In genomic region chrX:7733571-7734156, GRCm38 (mm10) we compare ENCODE assay signal across 8 mouse cellular contexts. TPM values are rescaled to one million over a fixed set of nuclear protein-coding genes. Genes with fewer than 3 reads are reported as not detected.
DNase-seq lines count a peak whose midpoint lies in the region; ATAC-seq and TF ChIP-seq lines count a peak whose summit lies in the region.

No protein-coding gene starts in this region.

- TF ChIP-seq CTCF in liver, adult 2 months (IDR thresholded peaks at IDR 0.05; ENCODE audit: low read depth, low read length), result peak; percentile 61

- 25% methylated on average over 18 of the region's 26 CpGs for WGBS in midbrain, embryonic 11.5 days
- 40% methylated on average over 26 of the region's 26 CpGs for WGBS in midbrain, embryonic 15.5 days
- 60% methylated on average over 25 of the region's 26 CpGs for WGBS in liver, adult 2 months

- peak; percentile 49; the same call in 1 of the 2 replicates for ATAC-seq in midbrain, embryonic 11.5 days (ENCODE audit: low FRiP score)
- no peak for ATAC-seq in midbrain, embryonic 15.5 days (replicated peaks)

- TF ChIP-seq POLR2A in liver, adult 2 months (IDR thresholded peaks at IDR 0.05; ENCODE audit: extremely low read depth, insufficient read depth, low read length), result no peak

- H3K9me3 ChIP-seq in midbrain, embryonic 11.5 days (ENCODE audit: control insufficient read depth, low read length), result no peaks in the 10 kb centered on the region
- no peaks in the 10 kb centered on the region for H3K9me3 ChIP-seq in midbrain, embryonic 15.5 days

- intact Hi-C loops in gastrocnemius, postnatal 36 days (cut with DNase I), result no loop called here

- H3K27ac ChIP-seq in midbrain, embryonic 11.5 days (ENCODE audit: low read depth, low read length), result no peak overlapping the region
- no peak overlapping the region for H3K27ac ChIP-seq in midbrain, embryonic 15.5 days
- H3K27ac ChIP-seq in liver, adult 2 months (replicated peaks; ENCODE audit: insufficient read depth, low read depth, low read length), result no peak overlapping the region

- no peak overlapping the region for H3K4me3 ChIP-seq in midbrain, embryonic 11.5 days (ENCODE audit: low read depth, low read length)
- H3K4me3 ChIP-seq in midbrain, embryonic 15.5 days, result no peak overlapping the region
- no peak overlapping the region for H3K4me3 ChIP-seq in liver, adult 2 months (ENCODE audit: insufficient read depth, low read depth, low read length)

- DNase-seq in midbrain, embryonic 11.5 days (ENCODE audit: low spot score, missing footprints), result peak; percentile 95
- DNase-seq in c-Kit-positive CD71-positive TER-119-negative erythroid progenitor cells, embryonic 14.5 days (ENCODE audit: low read depth), result peak; percentile 55
- DNase-seq in gastrocnemius, postnatal 36 days, result peak; percentile 58 to 67
- peak; percentile 37 for DNase-seq in kidney, adult 11 months
- DNase-seq in liver, adult 2 months (ENCODE audit: extremely low read depth, low read depth, low spot score), result no peak
- peak; percentile 59 to 79 for DNase-seq in natural killer cell, adult 2 months (ENCODE audit: low spot score in 2 of 2)
- DNase-seq in thymus, postnatal 36 days, result peak; percentile 79 to 82

- H3K4me2 ChIP-seq in midbrain, embryonic 11.5 days, result no peak overlapping the region
- H3K4me2 ChIP-seq in midbrain, embryonic 15.5 days, result no peak overlapping the region

- no peaks in the 10 kb centered on the region for H3K36me3 ChIP-seq in midbrain, embryonic 11.5 days (ENCODE audit: control insufficient read depth, insufficient read depth, low read length)
- H3K36me3 ChIP-seq in midbrain, embryonic 15.5 days (replicated peaks), result no peaks in the 10 kb centered on the region
- H3K36me3 ChIP-seq in liver, adult 2 months (ENCODE audit: control insufficient read depth, insufficient read depth, low read length), result no peaks in the 10 kb centered on the region

- H3K4me1 ChIP-seq in midbrain, embryonic 11.5 days (ENCODE audit: control insufficient read depth, insufficient read depth, low read length), result no peaks in the 10 kb centered on the region; the same call in 1 of the 2 replicates
- H3K4me1 ChIP-seq in midbrain, embryonic 15.5 days, result peaks cover 11% of the 10 kb centered on the region
- H3K4me1 ChIP-seq in liver, adult 2 months (ENCODE audit: control insufficient read depth, insufficient read depth, low read length), result no peaks in the 10 kb centered on the region; the same call in 1 of the 2 replicates

- H3K9ac ChIP-seq in midbrain, embryonic 11.5 days (ENCODE audit: low read length), result no peak overlapping the region; the same call in 1 of the 2 replicates
- no peak overlapping the region for H3K9ac ChIP-seq in midbrain, embryonic 15.5 days
- H3K9ac ChIP-seq in liver, adult 2 months (ENCODE audit: low read depth, low read length), result no peak overlapping the region

- H3K27me3 ChIP-seq in midbrain, embryonic 11.5 days (ENCODE audit: control insufficient read depth, insufficient read depth, low read length), result no peaks in the 10 kb centered on the region
- H3K27me3 ChIP-seq in midbrain, embryonic 15.5 days (replicated peaks), result no peaks in the 10 kb centered on the region
- H3K27me3 ChIP-seq in liver, adult 2 months (ENCODE audit: control insufficient read depth, insufficient read depth, low read length), result no peaks in the 10 kb centered on the region

- H3K79me2 ChIP-seq in liver, adult 2 months (ENCODE audit: control insufficient read depth, insufficient read depth, low read length), result no peaks in the 10 kb centered on the region

RNA-seq across cellular contexts. Expression of gene Praf2, which starts 5.4 kb away (rescaled TPM):
- polyA plus RNA-seq in midbrain, embryonic 11.5 days (2014; fragmentation: Nextera tagmentation; extraction: Ambion mirVana), result 97.5 and 106 TPM in 2 replicates
- polyA plus RNA-seq in midbrain, embryonic 15.5 days (2015; fragmentation: Nextera tagmentation; extraction: Ambion mirVana), result 132 and 133 TPM in 2 replicates
- 1 to 10 TPM; 3.8 to 4.9 TPM for total RNA-seq in gastrocnemius, postnatal 36 days (2021)
- total RNA-seq in liver, adult 2 months (2014; rRNA removed), result 1.1 and 2.8 TPM in 2 replicates
- polyA plus RNA-seq in liver, adult 2 months (2012; rRNA removed), result 7.7 and 13.9 TPM in 2 replicates

RNA-seq across cellular contexts. Expression of gene Gm45208, which starts 11.6 kb away (rescaled TPM):
- polyA plus RNA-seq in midbrain, embryonic 11.5 days (2014; fragmentation: Nextera tagmentation; extraction: Ambion mirVana), result 0.22 TPM in 1 of 2 replicates, not detected in the other
- polyA plus RNA-seq in midbrain, embryonic 15.5 days (2015; fragmentation: Nextera tagmentation; extraction: Ambion mirVana), result 0.85 and 1.3 TPM in 2 replicates
- total RNA-seq in gastrocnemius, postnatal 36 days (2021), result not detected
- 1.0 TPM in 1 of 2 replicates, not detected in the other for total RNA-seq in liver, adult 2 months (2014; rRNA removed)
- polyA plus RNA-seq in liver, adult 2 months (2012; rRNA removed), result 1.5 and 1.9 TPM in 2 replicates

RNA-seq across cellular contexts. Expression of gene Ccdc120, which starts 17.0 kb away (rescaled TPM):
- polyA plus RNA-seq in midbrain, embryonic 11.5 days (2014; fragmentation: Nextera tagmentation; extraction: Ambion mirVana), result 15.8 and 24.1 TPM in 2 replicates
- polyA plus RNA-seq in midbrain, embryonic 15.5 days (2015; fragmentation: Nextera tagmentation; extraction: Ambion mirVana), result 78.4 and 85.2 TPM in 2 replicates
- 1 to 10 TPM in 1 of 2 experiments, under 1 TPM in 1; 0.81 to 1.2 TPM for total RNA-seq in gastrocnemius, postnatal 36 days (2021)
- 0.34 and 0.37 TPM in 2 replicates for total RNA-seq in liver, adult 2 months (2014; rRNA removed)
- polyA plus RNA-seq in liver, adult 2 months (2012; rRNA removed), result 1.00 and 1.1 TPM in 2 replicates

RNA-seq across cellular contexts. Expression of gene Wdr45, which starts 19.5 kb away (rescaled TPM):
- polyA plus RNA-seq in midbrain, embryonic 11.5 days (2014; fragmentation: Nextera tagmentation; extraction: Ambion mirVana), result 12.8 and 14.1 TPM in 2 replicates
- polyA plus RNA-seq in midbrain, embryonic 15.5 days (2015; fragmentation: Nextera tagmentation; extraction: Ambion mirVana), result 35.0 and 35.2 TPM in 2 replicates
- total RNA-seq in gastrocnemius, postnatal 36 days (2021), result 10 to 100 TPM; 27.2 to 32.0 TPM
- total RNA-seq in liver, adult 2 months (2014; rRNA removed), result 33.4 and 37.1 TPM in 2 replicates
- 39.9 and 48.3 TPM in 2 replicates for polyA plus RNA-seq in liver, adult 2 months (2012; rRNA removed)

RNA-seq across cellular contexts. Expression of gene Tfe3, which starts 28.7 kb away (rescaled TPM):
- 19.4 and 20.6 TPM in 2 replicates for polyA plus RNA-seq in midbrain, embryonic 11.5 days (2014; fragmentation: Nextera tagmentation; extraction: Ambion mirVana)
- 26.3 and 26.6 TPM in 2 replicates for polyA plus RNA-seq in midbrain, embryonic 15.5 days (2015; fragmentation: Nextera tagmentation; extraction: Ambion mirVana)
- 1 to 10 TPM; 8.0 to 8.1 TPM for total RNA-seq in gastrocnemius, postnatal 36 days (2021)
- 4.7 and 9.4 TPM in 2 replicates for total RNA-seq in liver, adult 2 months (2014; rRNA removed)
- polyA plus RNA-seq in liver, adult 2 months (2012; rRNA removed), result 15.6 and 17.0 TPM in 2 replicates
